Mouse (Mus musculus): ENCODE data around the gene Bcl2l13. TPM values are rescaled to one million over a fixed set of nuclear protein-coding genes. Genes with fewer than 3 reads are reported as not detected.

The Bcl2l13 gene
- polyA plus RNA-seq, 1 experiment: 14.7 TPM

DNA sequence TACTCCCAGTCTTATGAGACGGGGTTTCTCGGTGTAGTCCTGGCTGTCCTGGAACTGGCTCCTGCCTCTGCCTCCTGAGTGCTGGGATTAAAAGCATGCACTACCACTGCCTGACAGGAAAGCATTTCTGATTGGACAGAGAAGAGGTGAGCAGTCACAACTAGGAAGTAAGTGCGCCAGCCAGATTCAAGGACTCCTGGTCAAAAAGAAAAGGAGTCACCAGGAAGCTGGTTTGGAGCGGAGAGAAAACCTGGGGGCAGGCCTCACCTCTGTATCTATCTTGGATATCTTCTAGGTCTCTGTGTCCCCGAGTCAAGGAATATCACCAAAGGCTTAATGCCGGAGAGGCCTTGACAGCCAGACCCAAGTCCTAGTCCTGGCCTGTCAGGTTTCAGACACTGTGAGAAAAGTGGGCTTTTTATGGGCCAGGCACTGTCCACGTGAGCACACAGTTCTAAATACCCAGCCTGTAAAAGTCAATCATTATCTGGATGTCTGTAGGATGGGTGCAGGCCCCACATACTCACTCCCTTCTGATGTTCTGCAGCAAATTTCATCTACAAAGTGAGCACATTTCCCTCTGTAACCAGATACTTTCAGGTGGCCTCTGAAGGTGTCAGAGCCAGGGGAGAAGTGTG is 104.6 kb downstream of the Bcl2l13 start:
- TF ChIP-seq POLR2A (IDR thresholded peaks at IDR 0.05; ENCODE audit: borderline replicate concordance, control insufficient read depth, low read depth, low read length): no peak
- no peak for TF ChIP-seq CTCF (IDR thresholded peaks at IDR 0.05; ENCODE audit: control insufficient read depth, insufficient read depth, low read length)
- no peaks in the 10 kb centered on the region for H3K4me1 ChIP-seq (ENCODE audit: control insufficient read depth, insufficient read depth, low read length)
- WGBS: 93% methylated on average over 7 of the region's 7 CpGs
- H3K27ac ChIP-seq (ENCODE audit: control insufficient read depth, insufficient read depth, low read depth, low read length, poor library complexity): no peak overlapping the region
- no peak overlapping the region for H3K4me3 ChIP-seq (replicated peaks; ENCODE audit: control insufficient read depth, low read depth, low read length)

DNA sequence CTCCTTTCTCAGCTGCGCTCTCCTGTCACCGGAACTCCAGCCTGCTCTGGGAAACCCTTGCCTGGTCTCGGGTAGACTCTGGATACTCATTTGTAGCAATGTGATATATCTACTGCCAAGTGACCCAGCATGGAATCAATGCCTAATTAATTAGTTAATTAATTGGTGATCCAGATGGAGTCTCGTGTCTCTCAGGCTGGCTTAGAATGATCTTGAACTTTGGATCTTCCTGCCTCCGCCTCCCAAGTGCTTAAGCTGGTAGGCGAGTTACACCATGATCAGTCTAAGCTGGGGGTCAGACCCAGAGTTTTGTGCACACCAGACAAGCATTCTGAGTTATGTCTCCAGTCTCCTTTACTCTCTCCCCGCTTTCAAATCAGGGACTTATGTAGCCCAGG is 105.1 kb downstream of the Bcl2l13 start:
- 89% methylated on average over 7 of the region's 7 CpGs for WGBS
- Histone ChIP-seq H3K4me3 (replicated peaks; ENCODE audit: control insufficient read depth, low read depth, low read length) (no peak overlapping the region), H3K4me1 (ENCODE audit: control insufficient read depth, insufficient read depth, low read length) (no peaks in the 10 kb centered on the region), H3K27ac (ENCODE audit: control insufficient read depth, insufficient read depth, low read depth, low read length, poor library complexity) (no peak overlapping the region)
- TF ChIP-seq CTCF (IDR thresholded peaks at IDR 0.05; ENCODE audit: control insufficient read depth, insufficient read depth, low read length) (no peak), POLR2A (IDR thresholded peaks at IDR 0.05; ENCODE audit: borderline replicate concordance, control insufficient read depth, low read depth, low read length) (no peak)

DNA sequence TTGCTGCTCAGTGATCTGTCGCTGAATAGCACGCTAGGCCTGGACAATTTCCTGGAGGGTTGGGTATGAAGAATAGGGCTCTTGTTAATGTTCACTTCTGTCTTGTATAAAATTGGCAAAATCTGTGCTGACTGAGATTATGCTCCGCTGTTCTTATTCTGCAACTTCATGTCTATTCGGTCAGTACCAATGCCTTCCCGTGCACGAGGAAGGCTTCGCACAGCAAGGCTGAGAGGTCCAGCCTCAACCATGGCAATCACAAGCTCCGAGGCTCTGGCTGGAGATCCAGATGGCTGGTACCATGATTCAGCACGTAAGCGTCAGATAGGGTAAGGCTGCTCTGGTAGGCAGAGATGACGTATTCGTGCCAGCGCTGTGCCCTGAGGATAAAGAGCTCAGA is 105.6 kb downstream of the Bcl2l13 start:
- TF ChIP-seq POLR2A (IDR thresholded peaks at IDR 0.05; ENCODE audit: borderline replicate concordance, control insufficient read depth, low read depth, low read length): no peak
- TF ChIP-seq CTCF (IDR thresholded peaks at IDR 0.05; ENCODE audit: control insufficient read depth, insufficient read depth, low read length): no peak
- no peak overlapping the region for H3K4me3 ChIP-seq (replicated peaks; ENCODE audit: control insufficient read depth, low read depth, low read length)
- 91% methylated on average over 13 of the region's 13 CpGs for WGBS
- H3K27ac ChIP-seq (ENCODE audit: control insufficient read depth, insufficient read depth, low read depth, low read length, poor library complexity): no peak overlapping the region
- no peaks in the 10 kb centered on the region for H3K4me1 ChIP-seq (ENCODE audit: control insufficient read depth, insufficient read depth, low read length)

Other genes with a start within 250 kb of the Bcl2l13 start
- gene Cecr2, start 169.8 kb upstream of the Bcl2l13 start, polyA plus RNA-seq (2011; ENCODE audit: insufficient read depth, insufficient read length, low replicate concordance, missing spikeins): 28.7 and 49.8 TPM in 2 replicates
- gene Slc25a18, start 62.6 kb upstream of the Bcl2l13 start, polyA plus RNA-seq (2011; ENCODE audit: insufficient read depth, insufficient read length, low replicate concordance, missing spikeins): not detected in 2 replicates
- gene Atp6v1e1, start 13.4 kb upstream of the Bcl2l13 start, polyA plus RNA-seq (2011; ENCODE audit: insufficient read depth, insufficient read length, low replicate concordance, missing spikeins): 134 TPM in 2 replicates
- gene Bid, start 80.6 kb downstream of the Bcl2l13 start, polyA plus RNA-seq (2011; ENCODE audit: insufficient read depth, insufficient read length, low replicate concordance, missing spikeins): 11.4 and 20.4 TPM in 2 replicates